Mouse (Mus musculus): ENCODE data around the gene Arsk. TPM values are rescaled to one million over a fixed set of nuclear protein-coding genes. Genes with fewer than 3 reads are reported as not detected.

Arsk gene
- polyA plus RNA-seq, 1 experiment from 2014 or later, result 7.0 TPM

DNA sequence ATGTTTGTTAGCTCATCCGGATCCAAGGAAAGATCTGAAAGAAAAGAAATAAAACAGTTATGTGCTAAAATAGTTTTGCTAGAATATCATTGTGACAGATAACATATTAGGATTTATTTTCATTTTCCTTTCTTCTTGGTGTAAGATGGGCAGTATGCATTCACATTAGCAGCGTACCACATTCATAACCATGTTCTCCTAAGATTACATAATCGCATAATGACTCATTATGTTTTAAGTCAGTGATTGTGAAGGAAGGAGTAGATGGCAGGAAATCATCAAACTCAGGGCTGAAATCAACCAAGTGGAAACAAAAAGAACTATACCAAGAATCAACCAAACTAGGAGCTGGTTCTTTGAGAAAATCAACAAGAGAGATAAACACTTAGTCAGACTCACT, 35.9 kb downstream of the Arsk start:
- no peak overlapping the region for H3K4me3 ChIP-seq (replicated peaks)
- no peaks in the 10 kb centered on the region for H3K9me3 ChIP-seq
- ATAC-seq (ENCODE audit: insufficient read depth, low FRiP score, low read depth), result no peak
- no peak overlapping the region for H3K27ac ChIP-seq
- H3K4me1 ChIP-seq, result no peaks in the 10 kb centered on the region
- 90% methylated on average over 3 of the region's 3 CpGs for WGBS
- H3K4me2 ChIP-seq, result no peak overlapping the region
- no peaks in the 10 kb centered on the region for H3K36me3 ChIP-seq
- peaks cover 8% of the 10 kb centered on the region; the same call in 1 of the 2 replicates for H3K27me3 ChIP-seq (replicated peaks)
- H3K9ac ChIP-seq, result no peak overlapping the region

DNA sequence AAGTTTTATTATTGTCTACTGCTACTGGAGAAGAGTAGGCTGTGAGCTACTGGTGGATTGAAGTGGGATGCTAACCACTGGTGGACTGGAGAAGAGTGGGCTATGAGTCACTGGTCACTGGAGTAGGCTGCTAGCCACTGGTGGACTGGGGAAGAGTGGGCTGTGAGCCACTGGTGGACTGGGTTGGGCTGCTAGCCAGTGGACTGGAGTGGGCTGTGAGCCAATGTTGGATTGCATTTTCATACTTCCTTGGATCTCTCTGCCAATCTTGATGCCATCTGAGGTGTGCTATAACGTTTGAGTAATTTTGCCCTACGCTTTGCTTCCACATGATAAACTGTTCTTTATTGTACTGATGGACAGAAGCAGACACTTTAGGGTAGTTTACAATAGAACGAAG, 36.3 kb downstream of the Arsk start:
- H3K27me3 ChIP-seq (replicated peaks), result peaks cover 12% of the 10 kb centered on the region; the same call in 1 of the 2 replicates
- no peak for ATAC-seq (ENCODE audit: insufficient read depth, low FRiP score, low read depth)
- H3K36me3 ChIP-seq, result no peaks in the 10 kb centered on the region
- no peak overlapping the region for H3K27ac ChIP-seq
- 88% methylated on average over 3 of the region's 3 CpGs for WGBS
- no peak overlapping the region for H3K4me3 ChIP-seq (replicated peaks)
- H3K4me1 ChIP-seq, result no peaks in the 10 kb centered on the region
- no peaks in the 10 kb centered on the region for H3K9me3 ChIP-seq
- no peak overlapping the region for H3K9ac ChIP-seq
- H3K4me2 ChIP-seq, result no peak overlapping the region

DNA sequence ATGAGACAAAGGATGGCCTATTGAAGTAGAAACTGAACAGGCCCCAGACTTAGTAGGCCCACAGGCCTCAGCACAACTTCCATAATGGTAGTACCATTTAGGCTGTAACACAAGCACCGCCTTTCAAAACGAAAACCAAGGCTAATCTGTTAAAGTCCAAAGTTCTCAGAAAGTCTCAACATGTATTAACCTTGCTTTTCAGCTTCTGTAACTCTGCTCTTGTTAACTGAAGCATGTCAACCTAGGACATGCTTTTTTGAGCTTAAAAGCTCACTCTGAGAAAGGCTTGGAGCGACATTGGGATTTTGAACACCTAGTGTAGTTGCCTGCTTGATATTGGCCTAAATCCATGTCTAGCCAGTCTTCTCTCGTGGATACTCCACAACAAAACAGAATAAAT, 38.9 kb downstream of the Arsk start:
- no peak for ATAC-seq (ENCODE audit: insufficient read depth, low FRiP score, low read depth)
- 86% methylated on average over 4 of the region's 4 CpGs for WGBS
- Histone ChIP-seq H3K27me3 (replicated peaks) (peaks cover 30% of the 10 kb centered on the region), H3K36me3 (no peaks in the 10 kb centered on the region), H3K4me1 (peaks cover 17% of the 10 kb centered on the region), H3K9ac (no peak overlapping the region), H3K9me3 (no peaks in the 10 kb centered on the region), H3K4me2 (no peak overlapping the region), H3K4me3 (replicated peaks) (no peak overlapping the region), H3K27ac (no peak overlapping the region)

DNA sequence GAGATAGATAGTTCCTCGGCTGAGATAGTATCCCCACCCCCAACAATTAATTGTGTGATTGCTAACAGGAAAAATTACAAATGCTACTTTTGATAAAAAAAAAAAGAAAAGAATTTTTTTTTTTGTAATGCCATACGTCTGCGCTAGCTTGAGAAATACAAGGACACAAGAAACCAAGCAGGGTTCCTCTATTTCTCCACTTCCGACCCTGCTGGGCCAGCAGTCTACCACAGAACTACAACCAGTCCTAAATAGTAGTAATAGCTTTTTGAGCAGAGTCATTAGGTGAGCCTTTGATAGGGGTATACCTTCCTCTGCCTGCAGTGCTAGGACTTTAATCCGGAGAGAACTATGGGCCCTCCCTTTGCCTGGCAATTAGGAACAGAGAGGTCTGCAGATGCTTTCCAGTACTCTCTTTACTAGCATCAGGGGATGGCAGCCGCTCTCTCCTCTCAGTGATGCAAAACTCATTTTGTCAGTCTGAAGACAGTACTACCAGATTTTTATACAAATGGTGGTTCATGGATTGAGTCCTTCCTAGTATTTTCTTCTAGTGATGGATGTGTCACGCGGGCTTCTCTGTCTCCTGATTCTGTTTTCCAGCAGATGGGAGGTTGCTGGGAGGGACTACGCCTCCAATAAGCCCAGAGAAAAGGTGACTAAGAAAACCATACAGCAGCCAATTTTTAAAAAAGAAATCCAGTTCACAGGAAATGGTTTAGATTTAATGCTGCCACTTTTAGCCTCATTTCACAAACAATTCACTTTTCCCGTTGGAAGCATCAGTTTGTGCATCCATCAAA, 41.0 kb downstream of the Arsk start:
- Histone ChIP-seq H3K4me2 (no peak overlapping the region), H3K4me1 (peaks cover 17% of the 10 kb centered on the region), H3K27ac (no peak overlapping the region), H3K27me3 (replicated peaks) (peaks cover 46% of the 10 kb centered on the region), H3K9ac (no peak overlapping the region), H3K4me3 (replicated peaks) (no peak overlapping the region), H3K9me3 (no peaks in the 10 kb centered on the region), H3K36me3 (no peaks in the 10 kb centered on the region)
- WGBS, result 65% methylated on average over 10 of the region's 10 CpGs
- no peak for ATAC-seq (ENCODE audit: insufficient read depth, low FRiP score, low read depth)

DNA sequence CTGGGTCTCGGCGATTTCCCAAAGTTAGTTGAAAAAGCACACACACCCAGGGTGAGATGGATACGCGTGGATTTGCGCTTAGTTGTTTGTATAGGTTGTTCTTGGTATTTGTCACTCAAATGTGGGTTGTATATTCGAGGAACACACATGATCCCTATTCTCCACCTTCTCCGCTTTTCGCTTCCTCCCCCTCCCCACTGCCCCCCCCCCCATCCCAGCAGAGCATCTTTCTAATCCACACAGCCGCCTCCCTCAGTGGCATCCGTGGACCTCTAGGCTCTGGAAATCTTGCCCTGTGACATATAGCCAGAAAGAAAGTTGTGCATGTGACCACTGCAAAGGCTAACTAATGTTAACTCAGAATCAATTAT, 41.6 kb downstream of the Arsk start, which contains the start of gene Gpr150:
Gene Gpr150, minus strand, starts transcription at position 101 of the 371 bp plus-strand sequence.
- peaks cover 46% of the 10 kb centered on the region for H3K27me3 ChIP-seq (replicated peaks)
- no peaks in the 10 kb centered on the region for H3K36me3 ChIP-seq
- no peak for ATAC-seq (ENCODE audit: insufficient read depth, low FRiP score, low read depth)
- H3K4me2 ChIP-seq, result peak within 1 kb of the TSS; percentile 92
- WGBS, result 19% methylated on average over 10 of the region's 10 CpGs
- H3K4me1 ChIP-seq, result peaks cover 17% of the 10 kb centered on the region
- H3K9me3 ChIP-seq, result no peaks in the 10 kb centered on the region
- peak within 1 kb of the TSS; percentile 45 for H3K4me3 ChIP-seq (replicated peaks)
- no peak within 1 kb of the TSS for H3K27ac ChIP-seq
- peak within 1 kb of the TSS; percentile 1; the same call in 1 of the 2 replicates for H3K9ac ChIP-seq

DNA sequence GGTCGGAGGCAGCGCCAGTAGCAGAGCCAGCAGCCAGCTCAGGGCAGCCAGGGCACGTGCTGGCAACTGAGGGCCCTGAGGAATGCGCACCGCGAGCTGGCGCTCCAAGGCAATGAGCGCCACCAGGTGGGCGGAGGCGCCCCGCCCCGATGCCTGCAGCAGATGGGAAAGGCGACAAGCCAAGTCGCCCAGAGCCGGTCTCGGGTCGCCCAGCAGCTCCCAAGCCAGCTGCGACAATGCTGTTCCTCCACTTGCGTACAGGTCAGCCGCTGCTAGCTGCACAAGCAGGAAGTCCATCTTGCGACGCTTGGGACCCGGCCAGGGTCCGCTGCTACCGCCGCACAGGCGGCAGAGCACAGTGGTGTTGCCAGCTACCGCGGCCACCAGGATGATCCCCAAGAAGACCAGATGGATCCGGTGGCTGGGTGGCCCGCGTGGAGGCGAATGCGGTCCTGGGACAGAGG, 42.2 kb downstream of the Arsk start:
- Histone ChIP-seq H3K4me2 (peak overlapping the region; percentile 92), H3K4me3 (replicated peaks) (peak overlapping the region; percentile 45), H3K36me3 (no peaks in the 10 kb centered on the region), H3K4me1 (peaks cover 17% of the 10 kb centered on the region), H3K9ac (peak overlapping the region; percentile 1; the same call in 1 of the 2 replicates), H3K27me3 (replicated peaks) (peaks cover 46% of the 10 kb centered on the region), H3K27ac (no peak overlapping the region), H3K9me3 (no peaks in the 10 kb centered on the region)
- under 1% methylated on average over 34 of the region's 34 CpGs for WGBS
- ATAC-seq (ENCODE audit: insufficient read depth, low FRiP score, low read depth), result peak; percentile 76

DNA sequence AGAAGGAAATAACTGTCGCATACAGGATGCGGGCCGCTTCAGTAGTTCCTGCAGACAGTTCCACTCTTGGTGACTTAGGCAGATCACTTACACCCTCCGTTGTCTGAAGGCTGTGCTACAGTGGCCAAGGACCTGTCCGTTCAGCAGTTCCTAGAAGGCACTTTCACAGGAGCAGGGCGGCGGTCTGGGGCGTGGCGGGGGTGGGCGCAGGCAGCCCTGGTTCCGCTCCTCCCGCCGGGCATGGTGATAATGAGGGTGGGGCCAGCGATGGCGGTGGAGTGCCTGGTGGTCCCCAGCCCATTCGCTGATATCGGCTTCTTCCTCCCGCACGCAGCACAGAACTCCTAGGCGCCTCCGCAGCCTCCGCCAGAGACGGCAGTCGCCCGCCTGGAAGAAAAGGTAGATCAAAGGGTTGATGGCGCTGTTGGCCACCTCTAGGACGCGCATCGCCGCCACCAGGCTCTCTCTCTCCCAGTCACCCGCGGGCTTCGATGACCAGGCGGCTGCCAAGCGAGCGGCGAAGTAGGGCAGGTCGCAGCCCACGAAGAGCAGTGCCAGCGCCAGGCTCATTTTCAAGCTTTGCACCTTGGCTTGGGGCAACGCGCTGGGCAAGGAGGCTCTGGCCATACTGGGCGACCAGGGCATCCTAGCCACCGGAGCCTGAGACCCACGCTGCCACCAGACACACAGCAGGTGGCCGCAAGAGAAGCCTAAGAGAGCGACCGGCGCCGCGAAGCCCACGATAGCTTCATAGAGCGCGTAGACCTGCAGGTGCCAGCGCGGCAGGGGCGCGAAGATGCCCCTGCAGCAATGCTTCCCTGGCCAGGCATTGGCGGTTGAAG, 42.8 kb downstream of the Arsk start:
- Histone ChIP-seq H3K4me3 (replicated peaks) (peak overlapping the region; percentile 45), H3K27me3 (replicated peaks) (peaks cover 46% of the 10 kb centered on the region), H3K27ac (no peak overlapping the region), H3K4me2 (peak overlapping the region; percentile 92), H3K9ac (peak overlapping the region; percentile 21; the same call in 1 of the 2 replicates), H3K4me1 (peaks cover 17% of the 10 kb centered on the region), H3K9me3 (no peaks in the 10 kb centered on the region), H3K36me3 (no peaks in the 10 kb centered on the region)
- ATAC-seq (ENCODE audit: insufficient read depth, low FRiP score, low read depth), result peak; percentile 90
- WGBS, result under 1% methylated on average over 59 of the region's 59 CpGs

DNA sequence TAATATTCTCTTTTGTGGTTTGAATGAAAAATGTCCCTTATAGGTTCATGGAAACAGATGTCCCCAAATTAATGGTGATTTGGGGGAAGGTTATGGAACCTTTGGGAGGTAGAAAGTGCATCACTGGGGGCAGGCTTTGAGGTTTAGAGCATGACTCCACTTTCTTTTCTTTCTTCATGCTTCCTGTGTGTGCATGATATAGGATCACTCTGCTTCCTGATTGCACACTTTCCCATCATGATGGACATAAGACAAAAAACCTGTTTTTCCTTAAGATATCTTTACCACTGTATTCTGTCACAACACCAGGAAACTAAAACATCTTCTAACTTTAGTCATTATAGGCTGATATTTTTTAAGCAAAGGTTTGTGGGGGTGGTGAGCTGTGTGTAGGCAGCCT, 53.5 kb downstream of the Arsk start:
- H3K4me3 ChIP-seq (replicated peaks), result no peak overlapping the region
- H3K36me3 ChIP-seq, result no peaks in the 10 kb centered on the region
- H3K4me2 ChIP-seq, result no peak overlapping the region
- no peaks in the 10 kb centered on the region for H3K4me1 ChIP-seq
- no peaks in the 10 kb centered on the region for H3K9me3 ChIP-seq
- H3K9ac ChIP-seq, result no peak overlapping the region
- H3K27me3 ChIP-seq (replicated peaks), result no peaks in the 10 kb centered on the region
- H3K27ac ChIP-seq, result no peak overlapping the region
- ATAC-seq (ENCODE audit: insufficient read depth, low FRiP score, low read depth), result no peak

DNA sequence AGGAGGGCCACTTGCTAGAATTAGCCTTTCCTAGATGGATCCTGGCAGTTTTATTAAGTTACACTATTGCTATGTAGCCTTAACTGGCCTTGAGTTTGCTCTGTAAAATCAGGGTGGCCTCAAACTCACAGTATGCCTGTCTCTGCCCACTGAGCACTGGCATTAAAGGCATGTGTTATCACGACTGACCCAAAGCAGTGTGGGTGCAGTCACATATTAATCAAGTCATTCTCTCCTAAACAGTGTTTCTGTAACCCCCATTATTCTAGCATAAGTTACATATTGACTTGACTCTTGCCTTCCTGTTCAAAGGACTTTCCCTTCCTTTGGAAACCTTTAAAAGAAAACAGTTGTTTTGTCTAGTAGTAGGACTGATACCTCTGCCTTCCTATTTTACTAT, 56.0 kb downstream of the Arsk start:
- Histone ChIP-seq H3K4me2 (no peak overlapping the region), H3K9ac (no peak overlapping the region), H3K9me3 (no peaks in the 10 kb centered on the region), H3K36me3 (no peaks in the 10 kb centered on the region), H3K27me3 (replicated peaks) (no peaks in the 10 kb centered on the region), H3K4me1 (no peaks in the 10 kb centered on the region), H3K27ac (no peak overlapping the region), H3K4me3 (replicated peaks) (no peak overlapping the region)
- ATAC-seq (ENCODE audit: insufficient read depth, low FRiP score, low read depth), result no peak
- 35% methylated on average over 1 of the region's 1 CpGs for WGBS

DNA sequence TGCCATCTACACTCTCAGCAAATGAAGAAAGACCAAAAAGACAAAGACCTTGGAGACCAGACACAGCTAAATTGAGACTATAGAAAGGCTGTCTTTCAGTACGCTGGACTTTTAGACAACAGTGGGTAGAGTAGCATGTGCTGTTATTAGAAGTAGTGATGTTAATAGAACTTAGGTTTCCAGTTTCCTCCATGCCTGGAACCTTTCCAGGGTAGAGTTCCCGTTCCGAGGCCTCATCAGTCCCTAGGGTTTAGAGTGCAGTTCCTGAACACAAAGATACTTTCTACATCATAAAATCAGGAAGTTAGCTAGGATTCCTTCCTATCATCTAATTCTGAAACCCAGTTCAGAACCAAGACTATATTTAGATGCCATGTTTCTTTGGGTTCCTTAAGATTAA, 73.9 kb downstream of the Arsk start:
- WGBS, result 69% methylated on average over 3 of the region's 3 CpGs
- Histone ChIP-seq H3K27ac (no peak overlapping the region), H3K4me3 (replicated peaks) (no peak overlapping the region), H3K9me3 (no peaks in the 10 kb centered on the region), H3K36me3 (no peaks in the 10 kb centered on the region), H3K9ac (no peak overlapping the region), H3K27me3 (replicated peaks) (no peaks in the 10 kb centered on the region), H3K4me1 (no peaks in the 10 kb centered on the region), H3K4me2 (no peak overlapping the region)
- no peak for ATAC-seq (ENCODE audit: insufficient read depth, low FRiP score, low read depth)

DNA sequence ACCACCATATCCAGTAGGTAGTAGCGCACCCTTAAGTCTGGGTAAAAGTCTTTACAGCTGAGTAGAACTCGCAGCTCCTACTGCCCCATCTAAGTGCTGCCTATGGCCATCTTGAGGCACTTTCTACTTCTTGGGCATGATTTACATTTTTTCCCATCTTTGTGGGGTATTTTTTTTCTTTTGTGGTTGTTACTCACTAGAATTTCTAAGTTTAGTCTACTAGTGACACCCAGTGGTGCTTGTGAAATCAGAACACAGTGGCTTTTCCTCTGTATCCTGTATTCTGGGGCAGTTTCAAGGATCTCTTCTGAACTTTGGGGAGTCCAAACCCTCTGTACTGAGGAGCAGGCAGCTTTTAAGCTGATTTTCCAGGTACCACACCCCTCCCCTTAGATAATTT, 76.7 kb downstream of the Arsk start:
- Histone ChIP-seq H3K27ac (no peak overlapping the region), H3K4me3 (replicated peaks) (no peak overlapping the region), H3K27me3 (replicated peaks) (no peaks in the 10 kb centered on the region), H3K4me1 (no peaks in the 10 kb centered on the region), H3K36me3 (no peaks in the 10 kb centered on the region), H3K4me2 (no peak overlapping the region), H3K9ac (no peak overlapping the region), H3K9me3 (no peaks in the 10 kb centered on the region)
- ATAC-seq (ENCODE audit: insufficient read depth, low FRiP score, low read depth), result no peak
- 88% methylated on average over 2 of the region's 2 CpGs for WGBS

DNA sequence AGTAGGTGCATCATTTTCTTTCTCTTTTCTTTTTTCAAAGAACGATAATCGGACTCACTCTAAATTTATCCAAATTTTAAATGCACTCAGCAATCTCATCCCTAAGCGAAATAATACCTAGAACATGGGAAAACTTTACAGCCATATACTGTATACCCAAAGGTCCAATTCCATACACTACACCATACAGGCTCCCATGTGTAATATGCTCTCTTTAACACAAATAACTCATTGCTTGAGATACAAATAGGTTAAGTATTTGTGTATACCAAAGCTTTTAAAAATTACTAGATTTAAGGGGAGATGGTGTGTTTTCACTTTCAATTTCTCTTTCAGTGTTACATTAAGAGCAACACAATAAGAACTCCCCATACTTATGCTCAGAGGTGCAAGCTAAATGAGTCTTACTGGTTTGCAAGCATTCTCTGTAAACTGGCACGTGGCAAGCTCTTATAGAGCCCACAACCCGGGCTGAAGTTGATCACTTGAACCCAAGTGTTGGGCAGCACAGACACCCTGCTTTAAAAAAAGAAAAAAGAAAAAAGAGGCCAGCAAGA, 79.5 kb downstream of the Arsk start:
- H3K27ac ChIP-seq, result no peak overlapping the region
- no peaks in the 10 kb centered on the region for H3K27me3 ChIP-seq (replicated peaks)
- H3K9me3 ChIP-seq, result no peaks in the 10 kb centered on the region
- H3K4me3 ChIP-seq (replicated peaks), result peak overlapping the region; percentile 73
- no peak overlapping the region for H3K9ac ChIP-seq
- 38% methylated on average over 5 of the region's 5 CpGs for WGBS
- H3K4me2 ChIP-seq, result peak overlapping the region; percentile 64
- ATAC-seq (ENCODE audit: insufficient read depth, low FRiP score, low read depth), result peak; percentile 25; the same call in 1 of the 2 replicates
- H3K36me3 ChIP-seq, result no peaks in the 10 kb centered on the region
- H3K4me1 ChIP-seq, result no peaks in the 10 kb centered on the region

All from stomach, embryonic 15.5 days (tissue).